In the genomic region with DNA sequence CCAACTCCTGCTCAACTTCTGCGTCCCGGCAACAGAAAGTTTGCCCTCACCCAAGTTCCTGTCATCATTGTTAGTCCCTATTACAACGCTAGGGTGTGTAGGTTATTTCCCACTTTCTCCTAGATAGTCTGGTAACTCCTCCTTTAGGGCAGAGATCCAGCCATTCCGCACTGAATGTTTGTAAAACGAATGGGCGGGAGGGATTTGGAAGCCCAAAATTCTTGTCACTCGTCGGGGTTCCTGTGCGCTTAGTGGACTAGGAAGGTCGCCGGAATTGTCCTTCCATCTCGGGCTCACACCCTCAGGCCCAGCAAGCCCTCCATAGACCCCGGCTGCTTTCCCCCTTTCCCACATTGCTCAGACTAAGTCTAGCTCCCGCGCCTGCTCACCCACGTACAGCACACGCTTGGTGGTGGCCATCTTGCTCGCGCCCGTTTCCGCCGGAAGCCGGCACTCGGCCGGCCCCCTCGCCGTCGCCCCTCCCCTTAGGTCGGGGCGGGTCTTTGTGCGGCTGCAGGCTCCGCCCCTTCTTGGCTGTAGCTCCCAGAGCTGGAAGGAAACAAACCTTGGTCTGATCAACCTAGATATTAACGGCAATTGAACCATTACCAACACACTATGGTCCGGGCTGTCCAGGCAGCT, we compare ENCODE assay signal across 8 mouse cellular contexts. TPM values are rescaled to one million over a fixed set of nuclear protein-coding genes. Genes with fewer than 3 reads are reported as not detected.
DNase-seq lines count a peak whose midpoint lies in the region; ATAC-seq and TF ChIP-seq lines count a peak whose summit lies in the region.

A gene (minus strand): TSS at position 439 of the 642 bp plus-strand sequence.

- H3K36me3 ChIP-seq in heart, embryonic 14.5 days (ENCODE audit: control insufficient read depth, insufficient read depth, low read length), result peaks cover 25% of the 10 kb centered on the region
- no peaks in the 10 kb centered on the region; the same call in 1 of the 2 replicates for H3K36me3 ChIP-seq in liver, embryonic 16.5 days (ENCODE audit: control insufficient read depth, insufficient read depth)
- H3K36me3 ChIP-seq in neural tube, embryonic 13.5 days, result peaks cover 24% of the 10 kb centered on the region
- H3K36me3 ChIP-seq in testis, adult 2 months (ENCODE audit: control insufficient read depth, insufficient read depth, low read length), result peaks cover 1% of the 10 kb centered on the region; the same call in 1 of the 2 replicates

- H3K27me3 ChIP-seq in heart, embryonic 14.5 days (ENCODE audit: control insufficient read depth, insufficient read depth, low read length), result 0 out of 2 replicates have a peak, but pooled peaks cover 4% of the 10 kb centered on the region
- no peaks in the 10 kb centered on the region for H3K27me3 ChIP-seq in liver, embryonic 16.5 days (ENCODE audit: control insufficient read depth, insufficient read depth, low read depth, low read length)
- H3K27me3 ChIP-seq in neural tube, embryonic 13.5 days, result peaks cover 13% of the 10 kb centered on the region
- no peaks in the 10 kb centered on the region for H3K27me3 ChIP-seq in testis, adult 2 months (ENCODE audit: control insufficient read depth, insufficient read depth, low read length)

- H3K27ac ChIP-seq in heart, embryonic 14.5 days (replicated peaks in 1 of 2; ENCODE audit: control insufficient read depth in 1 of 2, insufficient read depth in 1 of 2, low read depth in 2 of 2, low read length in 2 of 2), result peak within 1 kb of the TSS; percentile 88 to 93
- H3K27ac ChIP-seq in liver, embryonic 16.5 days (ENCODE audit: low read length), result peak within 1 kb of the TSS; percentile 54
- peak within 1 kb of the TSS; percentile 83 for H3K27ac ChIP-seq in neural tube, embryonic 13.5 days (replicated peaks)
- H3K27ac ChIP-seq in testis, adult 2 months (ENCODE audit: control insufficient read depth, insufficient read depth, low read depth, low read length), result peak within 1 kb of the TSS; percentile 89

- H3K9ac ChIP-seq in heart, embryonic 14.5 days (ENCODE audit: low read length), result peak within 1 kb of the TSS; percentile 80
- H3K9ac ChIP-seq in liver, embryonic 16.5 days (ENCODE audit: low read depth, low read length), result peak within 1 kb of the TSS; percentile 58
- H3K9ac ChIP-seq in neural tube, embryonic 13.5 days, result peak within 1 kb of the TSS; percentile 74

- H3K4me3 ChIP-seq in heart, embryonic 14.5 days (ENCODE audit: control insufficient read depth in 1 of 2, insufficient read depth in 1 of 2, low read depth in 1 of 2, low read length in 2 of 2), result peak within 1 kb of the TSS; percentile 66 to 88
- peak within 1 kb of the TSS; percentile 74 for H3K4me3 ChIP-seq in liver, embryonic 16.5 days (ENCODE audit: low read depth, low read length)
- peak within 1 kb of the TSS; percentile 69 for H3K4me3 ChIP-seq in neural tube, embryonic 13.5 days
- H3K4me3 ChIP-seq in testis, adult 2 months (ENCODE audit: control insufficient read depth, low read depth, low read length), result peak within 1 kb of the TSS; percentile 99

- TF ChIP-seq POLR2A in testis, adult 2 months (IDR thresholded peaks at IDR 0.05; ENCODE audit: control insufficient read depth, low read depth, low read length), result peak; percentile 93

- H3K4me2 ChIP-seq in heart, embryonic 14.5 days (ENCODE audit: low read length), result peak within 1 kb of the TSS; percentile 95
- H3K4me2 ChIP-seq in liver, embryonic 16.5 days (ENCODE audit: low read depth, low read length), result peak within 1 kb of the TSS; percentile 70
- H3K4me2 ChIP-seq in neural tube, embryonic 13.5 days, result peak within 1 kb of the TSS; percentile 90

- H3K4me1 ChIP-seq in heart, embryonic 14.5 days (ENCODE audit: control insufficient read depth in 2 of 2, insufficient read depth in 2 of 2, low read length in 2 of 2), result peaks cover 8 to 12% of the 10 kb centered on the region in 2 experiments
- H3K4me1 ChIP-seq in liver, embryonic 16.5 days (ENCODE audit: control insufficient read depth, low read depth, low read length), result peaks cover 9% of the 10 kb centered on the region
- peaks cover 24% of the 10 kb centered on the region for H3K4me1 ChIP-seq in neural tube, embryonic 13.5 days (replicated peaks)
- H3K4me1 ChIP-seq in testis, adult 2 months (ENCODE audit: control insufficient read depth, insufficient read depth, low read length), result peaks cover 7% of the 10 kb centered on the region; the same call in 1 of the 2 replicates

- ATAC-seq in heart, embryonic 14.5 days (ENCODE audit: insufficient number of reproducible peaks, insufficient read depth, low FRiP score, low read depth), result peak; percentile 91
- ATAC-seq in liver, embryonic 16.5 days (ENCODE audit: low read depth), result peak; percentile 97
- ATAC-seq in neural tube, embryonic 13.5 days (ENCODE audit: low read depth), result peak; percentile 97

- DNase-seq in CD8-positive naive resting alpha-beta T cell, adult 2 months (ENCODE audit: low read depth in 2 of 2, low spot score in 2 of 2), result peak; percentile 54 to 63
- peak; percentile 71 for DNase-seq in c-Kit-negative CD71-positive TER-119-positive erythroid progenitor cells, embryonic 14.5 days (ENCODE audit: low read depth, low spot score)
- DNase-seq in fibroblast of lung, adult 2 months (ENCODE audit: low read depth), result peak; percentile 81
- DNase-seq in kidney, postnatal 14 days, result peak; percentile 90

- no peaks in the 10 kb centered on the region for H3K9me3 ChIP-seq in heart, embryonic 14.5 days (ENCODE audit: control insufficient read depth, low read length)
- no peaks in the 10 kb centered on the region for H3K9me3 ChIP-seq in liver, embryonic 16.5 days (replicated peaks; ENCODE audit: control insufficient read depth, low read length)
- no peaks in the 10 kb centered on the region for H3K9me3 ChIP-seq in neural tube, embryonic 13.5 days

- WGBS in heart, embryonic 14.5 days, result under 1% methylated on average over 34 of the region's 34 CpGs
- under 1% methylated on average over 34 of the region's 34 CpGs for WGBS in liver, embryonic 16.5 days (ENCODE audit: insufficient replicate concordance)
- under 1% methylated on average over 34 of the region's 34 CpGs for WGBS in neural tube, embryonic 13.5 days

- TF ChIP-seq CTCF in testis, adult 2 months (IDR thresholded peaks at IDR 0.05; ENCODE audit: control insufficient read depth, insufficient read depth, insufficient replicate concordance, low read depth, low read length), result no peak

RNA-seq across cellular contexts. Expression of the gene that starts here (rescaled TPM):
- polyA plus RNA-seq in heart, embryonic 14.5 days (2014; fragmentation: Nextera tagmentation; extraction: Ambion mirVana), result 51.7 and 54.8 TPM in 2 replicates
- polyA plus RNA-seq in liver, embryonic 16.5 days (2015; fragmentation: Nextera tagmentation; extraction: Ambion mirVana), result 33.4 and 34.3 TPM in 2 replicates
- 61.8 and 62.7 TPM in 2 replicates for polyA plus RNA-seq in neural tube, embryonic 13.5 days (2015; fragmentation: Nextera tagmentation; extraction: Ambion mirVana)
- polyA plus RNA-seq in testis, adult 2 months (2012; rRNA removed), result 16.7 and 18.0 TPM in 2 replicates

Comparison
In these comparisons a context has a peak if more than half of its experiments do, and no peak if none do; other contexts are left out.
1. Peak in every context shown above with its lines: DNase-seq, ATAC-seq, H3K4me3 ChIP-seq and H3K27ac ChIP-seq.